Mouse (Mus musculus) heart, postnatal 0 days (tissue): ENCODE results near the gene Ptges3. TPM values are rescaled to one million over a fixed set of nuclear protein-coding genes. Genes with fewer than 3 reads are reported as not detected.

Experiments used
- ATAC-seq: fragments of 200-750 bp; cut with Nextera tagmentation; 2 replicates; pipeline ENCODE4 v1.8.0; 2017; ENCODE audit warnings: low read depth, moderate number of reproducible peaks, moderate library complexity; ENCODE audit not compliant: insufficient read depth
- DNase-seq: peaks from one replicate; pipeline ENCODE4 v3.0.0-alpha.2; 2016; ENCODE audit warnings: low spot score
- H3K27ac ChIP-seq: fragments of 300-500 bp; sonication (generic); 2 replicates; pipeline ENCODE4 v1.5.1; 2014; ENCODE audit warnings: low read depth, mild to moderate bottlenecking
- H3K27me3 ChIP-seq: fragments of 300-500 bp; sonication (generic); 2 replicates; pipeline ENCODE4 v1.6.1; 2014; ENCODE audit warnings: low read length, mixed read lengths; ENCODE audit not compliant: control insufficient read depth, insufficient read depth
- H3K36me3 ChIP-seq: fragments of 300-500 bp; sonication (generic); replicated peaks from 2 replicates; pipeline ENCODE4 v1.6.1; 2014; ENCODE audit warnings: low read length, mixed read lengths; ENCODE audit not compliant: control insufficient read depth, insufficient read depth
- H3K4me1 ChIP-seq: fragments of 300-500 bp; sonication (generic); 2 replicates; pipeline ENCODE4 v1.6.1; 2014; ENCODE audit warnings: antibody characterized with exemption; ENCODE audit not compliant: control insufficient read depth, insufficient read depth
- H3K4me2 ChIP-seq: fragments of 300-500 bp; sonication (generic); 2 replicates; pipeline ENCODE4 v1.6.1; 2014; ENCODE audit warnings: low read depth, mild to moderate bottlenecking, low read length, moderate library complexity
- H3K4me3 ChIP-seq: fragments of 300-500 bp; sonication (generic); 2 replicates; pipeline ENCODE4 v1.5.1; 2014; ENCODE audit warnings: low read depth, low read length
- H3K9ac ChIP-seq: fragments of 300-500 bp; sonication (generic); replicated peaks from 2 replicates; pipeline ENCODE4 v1.6.1; 2014; ENCODE audit warnings: low read depth, low read length, mixed read lengths
- H3K9me3 ChIP-seq: fragments of 300-500 bp; sonication (generic); replicated peaks from 2 replicates; pipeline ENCODE4 v1.6.1; 2016; ENCODE audit warnings: low read length; ENCODE audit not compliant: control insufficient read depth
- CTCF ChIP-seq: IDR thresholded peaks from 2 replicates; pipeline ENCODE4 v1.5.1; 2016; ENCODE audit warnings: antibody characterized with exemption, control low read depth, low read depth
- EP300 ChIP-seq: IDR thresholded peaks from 2 replicates; pipeline ENCODE4 v1.6.1; 2016; ENCODE audit warnings: antibody characterized with exemption, low read depth
- WGBS: fragments of 180-500 bp; shearing (Covaris S2); extraction: QIAGEN DNeasy Blood & Tissue Kit; methylation state at CpG from one replicate; pipeline ENCODE4 v1.1.7; 2014; 5-methylcytosine and 5-hydroxymethylcytosine counted together
- polyA plus RNA-seq: library from polyadenylated mRNA; unstranded; fragments of >200 nt; fragmentation: Nextera tagmentation; extraction: Ambion mirVana; gene quantifications from 2 replicates; pipeline ENCODE4 v1.2.1, GENCODE M21; 2015
- total RNA-seq: library from RNA; depleted of rRNA; stranded (reverse); fragments of >200 nt; gene quantifications from 2 replicates; pipeline ENCODE4 v1.2.3, GENCODE M21; 2014; ENCODE audit warnings: low replicate concordance

Ptges3 gene
- total and polyA plus RNA-seq, 2 experiments from 2014 or later, result 48.4 to 209 TPM

GRCm38 (mm10) chr10:128039858-128040257, 18.9 kb upstream of the Ptges3 start:
- Histone ChIP-seq H3K9me3 (no peaks in the 10 kb centered on the region), H3K27ac (0 out of 2 replicates have a peak overlapping the region, but pooled peaks have one; percentile 11), H3K4me3 (no peak overlapping the region), H3K4me1 (peaks cover 29% of the 10 kb centered on the region), H3K4me2 (no peak overlapping the region), H3K9ac (no peak overlapping the region), H3K27me3 (no peaks in the 10 kb centered on the region), H3K36me3 (peaks cover 49% of the 10 kb centered on the region)
- TF ChIP-seq CTCF (no peak), EP300 (no peak)
- DNase-seq, result no peak
- 51% methylated on average over 3 of the region's 3 CpGs for WGBS
- no peak for ATAC-seq

- H3K36me3 ChIP-seq, result peaks cover 54% of the 10 kb centered on the region
- no peak overlapping the region for H3K4me2 ChIP-seq
- no peaks in the 10 kb centered on the region for H3K27me3 ChIP-seq
- DNase-seq (no peak), ATAC-seq (no peak)
- H3K9ac ChIP-seq, result no peak overlapping the region
- no peaks in the 10 kb centered on the region for H3K9me3 ChIP-seq
- no peak overlapping the region for H3K4me3 ChIP-seq
- H3K4me1 ChIP-seq, result peaks cover 30% of the 10 kb centered on the region
- TF ChIP-seq CTCF (no peak), EP300 (no peak)
- 72% methylated on average over 5 of the region's 5 CpGs for WGBS
- no peak overlapping the region for H3K27ac ChIP-seq
These were observed 18.5 kb upstream of the Ptges3 start for GRCm38 (mm10) chr10:128040293-128040692.

GRCm38 (mm10) chr10:128041636-128042035, 17.1 kb upstream of the Ptges3 start:
- H3K9me3 ChIP-seq, result no peaks in the 10 kb centered on the region
- H3K4me2 ChIP-seq, result no peak overlapping the region
- 71% methylated on average over 4 of the region's 4 CpGs for WGBS
- H3K4me3 ChIP-seq, result no peak overlapping the region
- ATAC-seq, result no peak
- no peak overlapping the region for H3K27ac ChIP-seq
- H3K36me3 ChIP-seq, result peaks cover 67% of the 10 kb centered on the region
- H3K27me3 ChIP-seq, result no peaks in the 10 kb centered on the region
- H3K9ac ChIP-seq, result no peak overlapping the region
- no peak for TF ChIP-seq EP300
- TF ChIP-seq CTCF, result no peak
- no peak for DNase-seq
- peaks cover 30% of the 10 kb centered on the region for H3K4me1 ChIP-seq

- Histone ChIP-seq H3K4me3 (no peak overlapping the region), H3K36me3 (peaks cover 73% of the 10 kb centered on the region), H3K9me3 (no peaks in the 10 kb centered on the region), H3K4me2 (no peak overlapping the region), H3K4me1 (peaks cover 29% of the 10 kb centered on the region), H3K9ac (no peak overlapping the region), H3K27me3 (no peaks in the 10 kb centered on the region), H3K27ac (no peak overlapping the region)
- DNase-seq (no peak), ATAC-seq (no peak)
- WGBS, result 77% methylated on average over 3 of the region's 3 CpGs
- TF ChIP-seq EP300 (no peak), CTCF (no peak)
These were observed 16.3 kb upstream of the Ptges3 start for GRCm38 (mm10) chr10:128042466-128042865.

- peaks cover 23% of the 10 kb centered on the region for H3K4me1 ChIP-seq
- H3K9ac ChIP-seq, result no peak overlapping the region; the same call in 1 of the 2 replicates
- peak overlapping the region; percentile 56 for H3K27ac ChIP-seq
- H3K4me2 ChIP-seq, result no peak overlapping the region
- H3K36me3 ChIP-seq, result peaks cover 78% of the 10 kb centered on the region
- no peaks in the 10 kb centered on the region for H3K27me3 ChIP-seq
- WGBS, result 47% methylated on average over 3 of the region's 3 CpGs
- no peaks in the 10 kb centered on the region for H3K9me3 ChIP-seq
- no peak for TF ChIP-seq EP300
- TF ChIP-seq CTCF, result no peak
- ATAC-seq (no peak), DNase-seq (no peak)
- no peak overlapping the region for H3K4me3 ChIP-seq
These were observed 15.5 kb upstream of the Ptges3 start for GRCm38 (mm10) chr10:128043041-128043835.
